Mouse (Mus musculus) large intestine, adult 2 months (tissue): ENCODE data around the gene Elk4. TPM values are rescaled to one million over a fixed set of nuclear protein-coding genes. Genes with fewer than 3 reads are reported as not detected.

Source experiments
- DNase-seq: peaks from one replicate; pipeline ENCODE4 v3.0.0-alpha.2; 2012; ENCODE audit warnings: low read depth, low spot score
- WGBS: fragments of 180-500 bp; shearing (Covaris S2); methylation state at CpG from one replicate; pipeline ENCODE4 v1.1.7; 2018; 5-methylcytosine and 5-hydroxymethylcytosine counted together
- polyA plus RNA-seq: library from polyadenylated mRNA; depleted of rRNA; stranded (reverse); fragments of >200 nt; gene quantifications from 2 replicates; pipeline ENCODE4 v1.2.3, GENCODE M21; 2012; rRNA removed

Elk4 gene
- 14.3 and 17.9 TPM in 2 replicates for polyA plus RNA-seq

GRCm38 (mm10) chr1:132007282-132007815 lies at the start of gene Elk4:
Gene Elk4 (plus strand): TSS chr1:132007607.
- DNase-seq, result peak; percentile 78
- WGBS, result under 1% methylated on average over 59 of the region's 61 CpGs

- DNase-seq, result no peak
Observed at GRCm38 (mm10) chr1:131961004-131961403, 46.4 kb upstream of the Elk4 start.

GRCm38 (mm10) chr1:131962606-131963084 lies 44.8 kb upstream of the Elk4 start, which contains the start of gene Slc45a3:
Gene Slc45a3 (plus strand): TSS chr1:131962967.
- WGBS, result under 1% methylated on average over 34 of the region's 35 CpGs
- DNase-seq, result no peak

More at GRCm38 (mm10) chr1:131961004-131961403, 46.4 kb upstream of the Elk4 start:
- 60% methylated on average over 2 of the region's 2 CpGs for WGBS

GRCm38 (mm10) chr1:131963085-131963951 lies 44.1 kb upstream of the Elk4 start:
- 1% methylated on average over 76 of the region's 76 CpGs for WGBS
- no peak for DNase-seq

GRCm38 (mm10) chr1:131964100-131964499 lies 43.3 kb upstream of the Elk4 start:
- WGBS, result 83% methylated on average over 5 of the region's 5 CpGs
- DNase-seq, result no peak

GRCm38 (mm10) chr1:131964580-131964979 lies 42.8 kb upstream of the Elk4 start:
- 90% methylated on average over 7 of the region's 7 CpGs for WGBS
- no peak for DNase-seq

- WGBS, result 67% methylated on average over 5 of the region's 5 CpGs
- DNase-seq, result no peak
Observed at GRCm38 (mm10) chr1:131965818-131966217, 41.6 kb upstream of the Elk4 start.

GRCm38 (mm10) chr1:131967336-131967735 lies 40.1 kb upstream of the Elk4 start:
- DNase-seq, result no peak
- 25% methylated on average over 7 of the region's 7 CpGs for WGBS

- 69% methylated on average over 3 of the region's 3 CpGs for WGBS
- DNase-seq, result no peak
Observed at GRCm38 (mm10) chr1:131968556-131968955, 38.9 kb upstream of the Elk4 start.

- no peak for DNase-seq
- WGBS, result 80% methylated on average over 6 of the region's 6 CpGs
Observed at GRCm38 (mm10) chr1:131968983-131969382, 38.4 kb upstream of the Elk4 start.

- WGBS, result 64% methylated on average over 4 of the region's 4 CpGs
- no peak for DNase-seq
Observed at GRCm38 (mm10) chr1:131969825-131970224, 37.6 kb upstream of the Elk4 start.

GRCm38 (mm10) chr1:131970322-131970660 lies 37.1 kb upstream of the Elk4 start:
- 84% methylated on average over 5 of the region's 5 CpGs for WGBS
- no peak for DNase-seq

- no peak for DNase-seq
- WGBS, result 69% methylated on average over 16 of the region's 16 CpGs
Observed at GRCm38 (mm10) chr1:131970661-131971520, 36.5 kb upstream of the Elk4 start.

GRCm38 (mm10) chr1:131971771-131972497 lies 35.5 kb upstream of the Elk4 start:
- no peak for DNase-seq
- 62% methylated on average over 15 of the region's 15 CpGs for WGBS

- WGBS, result 54% methylated on average over 13 of the region's 13 CpGs
- DNase-seq, result no peak
Observed at GRCm38 (mm10) chr1:131972498-131973334, 34.7 kb upstream of the Elk4 start.

GRCm38 (mm10) chr1:131973991-131974390 lies 33.4 kb upstream of the Elk4 start:
- peak; percentile 74 for DNase-seq
- 26% methylated on average over 6 of the region's 6 CpGs for WGBS

GRCm38 (mm10) chr1:131976886-131977285 lies 30.5 kb upstream of the Elk4 start:
- 55% methylated on average over 5 of the region's 5 CpGs for WGBS
- no peak for DNase-seq

- 54% methylated on average over 2 of the region's 2 CpGs for WGBS
- no peak for DNase-seq
Observed at GRCm38 (mm10) chr1:131980471-131980870, 26.9 kb upstream of the Elk4 start.
